Mouse (Mus musculus) spleen, postnatal 10 days (tissue): Measurements from ENCODE around the gene Nme4.
"Not testable (repeated sequence)": the region's sequence is repeated elsewhere in the genome, so short reads cannot be mapped to it uniquely, and the experiment has no call there.

Source experiments
- DNase-seq, 2 experiments: peaks; one replicate each; pipeline ENCODE4 v3.0.0; 2021 to 2022; ENCODE audit warnings: low spot score in 2 of 2

Gene Nme4

GRCm38 (mm10) chr17:26095121-26095740 lies at the start of gene Nme4:
TSS of gene Nme4 (minus strand) at chr17:26095602.
- peak; percentile 61 to 76 for DNase-seq

DNA sequence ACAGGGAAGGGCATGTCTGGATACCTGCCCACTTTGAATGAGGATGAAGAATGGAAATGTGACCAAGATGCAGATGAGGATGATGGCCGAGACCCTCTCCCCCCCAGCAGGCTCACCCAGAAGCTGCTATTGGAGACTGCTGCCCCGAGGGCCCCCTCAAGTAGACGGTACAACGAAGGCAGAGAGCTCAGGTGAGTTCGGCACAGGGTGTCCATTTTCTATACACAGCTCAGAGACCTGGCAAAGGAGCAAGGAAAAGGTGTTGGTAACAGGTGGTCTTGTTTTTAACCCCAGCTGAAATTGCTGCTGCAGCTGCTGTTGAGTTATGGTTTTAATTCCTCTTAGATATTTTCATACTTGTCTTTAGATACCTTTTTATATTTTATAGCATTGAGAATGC lies 48.0 kb upstream of the Nme4 start:
- DNase-seq = no peak

GRCm38 (mm10) chr17:26142796-26143195 lies 47.4 kb upstream of the Nme4 start:
- DNase-seq = no peak

- DNase-seq = peak in 1 of 2 experiments; percentile 62
Measured at GRCm38 (mm10) chr17:26138901-26139381, 43.5 kb upstream of the Nme4 start.

GRCm38 (mm10) chr17:26138239-26138836 lies 42.9 kb upstream of the Nme4 start, which contains the start of gene Axin1:
TSS of gene Axin1 (plus strand) at chr17:26138688.
- peak; percentile 92 to 94 for DNase-seq

- DNase-seq = no peak
Measured at GRCm38 (mm10) chr17:26137751-26138130, 42.3 kb upstream of the Nme4 start.

DNA sequence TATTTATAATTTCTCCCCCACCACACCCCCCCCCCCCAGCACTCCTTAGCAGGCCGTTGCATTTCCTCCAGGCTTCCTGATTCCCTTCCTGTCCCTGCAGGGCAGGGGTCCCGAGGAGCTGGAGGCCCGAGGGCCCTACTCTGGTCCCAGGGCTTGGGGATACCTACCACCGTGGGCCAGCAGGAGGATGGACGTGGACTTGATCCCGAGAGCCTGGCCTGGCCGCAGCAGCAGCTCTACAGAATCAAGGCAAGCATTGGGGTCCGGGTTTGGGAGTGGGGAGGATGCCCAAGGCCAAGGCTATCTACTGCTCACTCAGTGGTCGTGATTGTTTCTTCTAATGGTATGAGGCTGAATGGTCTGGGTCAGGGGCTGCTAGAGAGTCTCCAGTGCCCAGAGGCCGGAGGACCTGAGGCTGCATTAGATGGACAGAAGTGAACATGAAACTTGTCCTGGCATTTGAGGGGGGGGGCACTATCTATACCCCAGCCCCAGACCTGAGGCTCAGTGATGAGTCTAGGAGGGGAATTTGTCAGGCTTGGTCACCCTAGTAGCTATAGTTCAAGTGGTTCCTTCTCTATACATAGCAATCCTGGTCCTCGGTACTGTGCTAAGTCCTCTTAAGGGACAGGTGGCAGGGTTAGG lies 41.8 kb upstream of the Nme4 start:
- DNase-seq = no peak

GRCm38 (mm10) chr17:26131856-26132853 lies 36.8 kb upstream of the Nme4 start:
- DNase-seq = no peak

GRCm38 (mm10) chr17:26131062-26131732 lies 35.8 kb upstream of the Nme4 start:
- no peak for DNase-seq

DNA sequence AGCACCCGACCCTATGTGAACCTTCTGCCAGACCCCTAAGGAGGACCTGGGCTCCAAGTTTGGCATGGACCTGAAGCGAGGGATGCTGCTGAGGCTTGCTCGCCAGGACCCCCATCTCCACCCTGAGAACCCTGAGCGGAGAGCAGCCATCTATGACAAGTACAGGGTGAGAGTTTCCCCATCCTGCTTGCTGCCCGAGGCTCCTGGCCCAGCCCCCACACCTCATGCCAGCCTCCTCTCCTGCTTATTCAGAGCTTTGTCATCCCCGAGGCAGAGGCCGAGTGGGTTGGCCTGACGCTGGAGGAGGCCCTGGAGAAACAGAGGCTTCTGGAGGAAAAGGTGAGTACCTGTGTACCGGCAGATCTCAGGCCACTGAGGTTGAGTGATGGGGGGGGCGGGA lies 29.8 kb upstream of the Nme4 start:
- DNase-seq = no peak

DNA sequence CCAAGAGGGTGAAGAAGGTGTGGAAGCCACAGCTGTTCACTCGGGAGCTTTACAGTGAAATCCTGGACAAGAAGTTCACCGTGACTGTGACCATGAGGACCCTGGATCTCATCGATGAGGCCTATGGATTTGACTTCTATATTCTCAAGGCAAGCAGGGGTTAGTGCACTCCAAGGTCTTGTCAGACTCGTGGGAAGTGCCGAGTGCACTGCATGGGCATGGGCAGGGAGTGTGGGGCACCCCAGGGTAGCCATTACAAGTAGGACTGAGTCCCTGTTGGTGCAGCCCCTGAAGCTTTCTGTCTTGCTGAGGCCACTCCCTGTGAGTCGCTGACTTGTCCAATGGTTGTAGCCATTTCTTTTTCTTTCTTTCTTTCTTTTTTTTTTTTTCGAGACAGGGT lies 29.2 kb upstream of the Nme4 start:
- no peak for DNase-seq

- peak; percentile 78 to 93 for DNase-seq
Measured at GRCm38 (mm10) chr17:26123267-26123684, 27.9 kb upstream of the Nme4 start, which contains the start of gene Mrpl28. TSS of gene Mrpl28 (plus strand) at chr17:26123500.

- no peak for DNase-seq
Measured at GRCm38 (mm10) chr17:26122431-26123140, 27.2 kb upstream of the Nme4 start.

GRCm38 (mm10) chr17:26119766-26120710 lies 24.6 kb upstream of the Nme4 start:
- DNase-seq = peak in 1 of 2 experiments; percentile 78

- no peak for DNase-seq
Measured at GRCm38 (mm10) chr17:26116503-26117258, 21.3 kb upstream of the Nme4 start.

- DNase-seq = no peak
Measured at GRCm38 (mm10) chr17:26115956-26116487, 20.6 kb upstream of the Nme4 start.

- DNase-seq = peak in 1 of 2 experiments; percentile 58
Measured at GRCm38 (mm10) chr17:26115205-26115898, 19.9 kb upstream of the Nme4 start.

- DNase-seq = not testable (repeated sequence)
Measured at GRCm38 (mm10) chr17:26114461-26114860, 19.1 kb upstream of the Nme4 start.
